Mouse (Mus musculus): ENCODE results near the gene Tcp11l2. TPM values are rescaled to one million over a fixed set of nuclear protein-coding genes. Genes with fewer than 3 reads are reported as not detected.

Gene Tcp11l2
- polyA plus RNA-seq, 1 experiment: 34.6 TPM

DNA sequence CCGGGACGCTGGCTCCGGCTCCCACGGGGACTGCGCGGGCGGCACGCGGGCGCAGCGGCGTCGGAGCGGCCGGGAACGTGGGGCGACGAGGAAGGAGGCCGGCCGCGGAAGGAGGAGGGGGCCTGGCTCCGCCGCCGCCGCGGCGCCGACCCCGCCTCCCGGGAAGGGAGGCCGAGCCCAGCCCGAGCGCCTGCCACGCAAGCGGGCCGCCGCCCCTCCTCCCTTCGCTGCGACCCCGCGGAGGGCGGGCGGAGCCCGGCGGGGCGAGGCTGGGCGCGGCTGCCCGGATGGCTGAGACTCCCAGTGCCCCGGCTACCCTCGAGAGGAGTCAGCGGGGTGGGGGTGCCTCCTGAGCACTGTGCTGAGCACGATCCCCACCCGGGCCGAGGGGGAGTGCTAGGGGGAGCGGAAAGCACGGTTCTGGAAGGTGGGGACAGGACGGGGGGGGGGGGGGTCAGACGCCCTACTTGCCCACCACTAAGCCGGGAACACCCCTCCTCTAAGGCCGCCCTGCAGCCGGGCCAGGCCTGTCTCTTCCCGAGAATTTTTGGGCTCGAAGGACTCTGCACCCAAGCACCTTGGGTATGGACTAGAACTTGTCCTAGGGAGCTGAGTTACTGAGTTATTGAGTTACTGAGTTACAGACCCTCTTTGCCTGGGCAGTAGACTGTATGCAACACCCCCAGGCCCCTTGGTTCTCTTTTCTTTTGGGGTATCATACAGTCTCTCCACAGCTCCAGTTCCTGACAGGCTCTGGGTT is 42.3 kb upstream of the Tcp11l2 start, which contains the start of gene Ckap4:
Ckap4 (minus strand) TSS at position 151 of the 760 bp plus-strand sequence.
- TF ChIP-seq POLR2A (IDR thresholded peaks at IDR 0.05; ENCODE audit: borderline replicate concordance, insufficient read depth, low read length) (0 out of 2 replicates have a peak, but pooled peaks have one; percentile 33), CTCF (IDR thresholded peaks at IDR 0.05; ENCODE audit: borderline replicate concordance, insufficient read depth, low read depth, low read length) (no peak)
- WGBS: 2% methylated on average over 48 of the region's 64 CpGs

DNA sequence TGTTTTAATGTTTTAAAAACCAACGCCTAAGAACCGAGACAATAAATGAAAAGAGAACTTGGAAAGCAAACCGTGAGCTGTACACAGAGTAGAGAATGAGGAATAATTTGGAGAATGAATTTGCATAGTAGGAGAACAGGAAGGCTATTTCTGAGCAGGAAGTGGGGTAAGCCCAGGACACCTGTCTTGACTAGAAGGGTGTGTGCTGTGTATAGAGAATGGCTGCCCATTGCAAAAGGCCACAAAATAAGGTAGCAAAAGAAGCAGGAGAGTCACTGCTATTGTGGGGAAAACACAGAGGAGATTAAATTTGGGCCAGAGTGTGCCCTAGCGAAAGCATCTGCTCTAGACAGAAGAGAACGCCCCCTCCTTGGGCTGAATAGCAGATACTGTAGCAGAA is 41.0 kb upstream of the Tcp11l2 start:
- Histone ChIP-seq H3K4me1 (ENCODE audit: control insufficient read depth, insufficient read depth, low read length) (peaks cover 12% of the 10 kb centered on the region), H3K27ac (ENCODE audit: insufficient read depth, low read length) (no peak overlapping the region), H3K4me3 (replicated peaks; ENCODE audit: insufficient read depth, low read depth, low read length) (no peak overlapping the region), H3K27me3 (ENCODE audit: control insufficient read depth, insufficient read depth, low read length) (no peaks in the 10 kb centered on the region)
- DNase-seq: no peak
- WGBS: 72% methylated on average over 5 of the region's 5 CpGs
- no peak for TF ChIP-seq CTCF (IDR thresholded peaks at IDR 0.05; ENCODE audit: borderline replicate concordance, insufficient read depth, low read depth, low read length)
- TF ChIP-seq POLR2A (IDR thresholded peaks at IDR 0.05; ENCODE audit: borderline replicate concordance, insufficient read depth, low read length): no peak

More for the DNA sequence above, 42.3 kb upstream of the Tcp11l2 start, which contains the start of gene Ckap4:
- Histone ChIP-seq H3K4me3 (replicated peaks; ENCODE audit: insufficient read depth, low read depth, low read length) (peak within 1 kb of the TSS; percentile 56), H3K27me3 (ENCODE audit: control insufficient read depth, insufficient read depth, low read length) (no peaks in the 10 kb centered on the region), H3K27ac (ENCODE audit: insufficient read depth, low read length) (peak within 1 kb of the TSS; percentile 73), H3K4me1 (ENCODE audit: control insufficient read depth, insufficient read depth, low read length) (peaks cover 13% of the 10 kb centered on the region)
- DNase-seq: peak; percentile 60 to 61

GRCm38 (mm10) chr10:84535859-84536258 is 40.6 kb upstream of the Tcp11l2 start:
- H3K4me1 ChIP-seq (ENCODE audit: control insufficient read depth, insufficient read depth, low read length): peaks cover 9% of the 10 kb centered on the region; the same call in 1 of the 2 replicates
- WGBS: 38% methylated on average over 4 of the region's 4 CpGs

DNA sequence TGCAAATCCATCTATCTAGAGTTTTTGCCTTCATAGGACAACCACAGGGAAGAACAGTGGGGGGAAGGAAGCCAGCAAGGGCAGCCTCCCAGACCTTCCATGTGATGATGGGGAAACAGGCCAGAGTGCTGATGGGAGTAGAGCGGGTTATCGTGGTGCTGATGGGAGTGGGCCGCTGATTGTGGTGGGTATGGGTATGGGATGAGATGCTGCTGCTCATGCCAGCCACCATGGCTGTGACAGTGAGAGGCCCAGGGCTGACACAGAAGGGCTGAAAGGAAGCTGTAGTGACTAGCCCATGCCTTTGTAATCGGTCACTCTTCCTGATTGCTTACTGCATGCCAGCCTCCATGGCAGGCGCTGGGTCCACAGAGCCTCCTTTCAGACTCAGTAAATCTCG is 36.8 kb upstream of the Tcp11l2 start:
- no peaks in the 10 kb centered on the region for H3K27me3 ChIP-seq (ENCODE audit: control insufficient read depth, insufficient read depth, low read length)
- H3K4me3 ChIP-seq (replicated peaks; ENCODE audit: insufficient read depth, low read depth, low read length): no peak overlapping the region
- WGBS: 88% methylated on average over 6 of the region's 6 CpGs
- DNase-seq: no peak
- no peaks in the 10 kb centered on the region for H3K4me1 ChIP-seq (ENCODE audit: control insufficient read depth, insufficient read depth, low read length)
- H3K27ac ChIP-seq (ENCODE audit: insufficient read depth, low read length): no peak overlapping the region
- TF ChIP-seq CTCF (IDR thresholded peaks at IDR 0.05; ENCODE audit: borderline replicate concordance, insufficient read depth, low read depth, low read length): no peak
- TF ChIP-seq POLR2A (IDR thresholded peaks at IDR 0.05; ENCODE audit: borderline replicate concordance, insufficient read depth, low read length): no peak

More at GRCm38 (mm10) chr10:84535859-84536258, 40.6 kb upstream of the Tcp11l2 start:
- Histone ChIP-seq H3K27ac (ENCODE audit: insufficient read depth, low read length) (no peak overlapping the region), H3K4me3 (replicated peaks; ENCODE audit: insufficient read depth, low read depth, low read length) (no peak overlapping the region), H3K27me3 (ENCODE audit: control insufficient read depth, insufficient read depth, low read length) (no peaks in the 10 kb centered on the region)
- TF ChIP-seq CTCF (IDR thresholded peaks at IDR 0.05; ENCODE audit: borderline replicate concordance, insufficient read depth, low read depth, low read length) (no peak), POLR2A (IDR thresholded peaks at IDR 0.05; ENCODE audit: borderline replicate concordance, insufficient read depth, low read length) (no peak)
- DNase-seq: no peak

GRCm38 (mm10) chr10:84542802-84543658 is 33.4 kb upstream of the Tcp11l2 start:
- WGBS: 88% methylated on average over 11 of the region's 11 CpGs
- no peak for TF ChIP-seq CTCF (IDR thresholded peaks at IDR 0.05; ENCODE audit: borderline replicate concordance, insufficient read depth, low read depth, low read length)
- no peak overlapping the region for H3K27ac ChIP-seq (ENCODE audit: insufficient read depth, low read length)
- H3K4me3 ChIP-seq (replicated peaks; ENCODE audit: insufficient read depth, low read depth, low read length): no peak overlapping the region
- H3K4me1 ChIP-seq (ENCODE audit: control insufficient read depth, insufficient read depth, low read length): no peaks in the 10 kb centered on the region
- H3K27me3 ChIP-seq (ENCODE audit: control insufficient read depth, insufficient read depth, low read length): no peaks in the 10 kb centered on the region
- no peak for DNase-seq

DNA sequence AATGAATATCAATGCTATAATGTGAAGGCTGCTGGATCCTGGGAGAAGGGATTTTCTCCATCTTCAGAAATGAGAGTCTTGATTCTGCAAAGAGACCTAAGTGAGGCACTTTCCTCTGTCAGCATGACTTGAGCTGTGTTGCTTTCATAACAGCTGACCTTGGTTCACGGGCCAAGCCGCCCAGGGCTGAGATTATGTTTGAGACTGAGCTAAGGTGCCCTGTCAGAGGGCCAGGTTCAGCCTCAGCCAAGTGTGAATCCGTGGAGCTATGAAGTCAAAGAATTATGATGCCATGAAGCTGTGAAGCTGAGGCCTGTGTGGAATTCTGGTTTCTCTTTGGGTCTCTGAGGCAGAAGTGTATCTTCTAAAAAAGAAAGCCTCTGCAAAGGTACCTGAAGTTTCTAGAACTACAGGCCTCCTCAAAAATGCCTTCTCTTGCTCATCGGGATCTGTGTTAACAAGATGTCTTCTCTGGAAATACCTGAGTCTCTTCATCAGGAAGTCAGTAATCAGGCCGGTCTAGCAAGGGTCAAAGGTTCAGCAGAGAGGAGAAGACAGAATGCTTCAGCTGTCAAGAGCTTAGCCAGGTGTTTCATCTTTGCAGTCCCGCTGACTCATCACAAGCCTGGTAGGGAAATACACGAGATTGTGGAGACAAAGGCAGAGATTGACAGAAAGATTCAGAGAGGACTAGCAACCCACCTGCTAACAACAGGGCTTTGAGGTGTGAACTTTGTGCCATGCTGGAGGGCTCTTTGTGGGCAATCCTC is 31.4 kb upstream of the Tcp11l2 start:
- Histone ChIP-seq H3K4me1 (ENCODE audit: control insufficient read depth, insufficient read depth, low read length) (no peaks in the 10 kb centered on the region), H3K27ac (ENCODE audit: insufficient read depth, low read length) (no peak overlapping the region), H3K27me3 (ENCODE audit: control insufficient read depth, insufficient read depth, low read length) (no peaks in the 10 kb centered on the region), H3K4me3 (replicated peaks; ENCODE audit: insufficient read depth, low read depth, low read length) (no peak overlapping the region)
- DNase-seq: no peak
- TF ChIP-seq CTCF (IDR thresholded peaks at IDR 0.05; ENCODE audit: borderline replicate concordance, insufficient read depth, low read depth, low read length) (no peak), POLR2A (IDR thresholded peaks at IDR 0.05; ENCODE audit: borderline replicate concordance, insufficient read depth, low read length) (no peak)
- 63% methylated on average over 7 of the region's 7 CpGs for WGBS
